Mouse (Mus musculus) hindbrain, embryonic 14.5 days (tissue): ENCODE measurements around the gene Man2b2. TPM values are rescaled to one million over a fixed set of nuclear protein-coding genes. Genes with fewer than 3 reads are reported as not detected.
A peak's percentile ranks its signal among the peaks of the same experiment; 100 is the strongest.

Source experiments
- ATAC-seq: fragments of 200-750 bp; cut with Nextera tagmentation; 2 replicates; pipeline ENCODE4 v1.8.0; 2017; ENCODE audit warnings: moderate number of reproducible peaks, mild to moderate bottlenecking, moderate TSS enrichment, moderate library complexity; ENCODE audit not compliant: low FRiP score
- DNase-seq: peaks from one replicate; pipeline ENCODE4 v3.0.0-alpha.2; 2015; ENCODE audit warnings: low spot score
- H3K27ac ChIP-seq: fragments of 300-500 bp; sonication (generic); 2 replicates; pipeline ENCODE4 v1.5.1; 2014; ENCODE audit warnings: mild to moderate bottlenecking, moderate library complexity
- H3K27me3 ChIP-seq: fragments of 300-500 bp; sonication (generic); 2 replicates; pipeline ENCODE4 v1.6.1; 2014; ENCODE audit warnings: mild to moderate bottlenecking, low read length, mixed read lengths; ENCODE audit not compliant: control insufficient read depth, insufficient read depth
- H3K36me3 ChIP-seq: fragments of 300-500 bp; sonication (generic); replicated peaks from 2 replicates; pipeline ENCODE4 v1.6.1; 2014; ENCODE audit not compliant: control insufficient read depth, insufficient read depth
- H3K4me1 ChIP-seq: fragments of 300-500 bp; sonication (generic); replicated peaks from 2 replicates; pipeline ENCODE4 v1.6.1; 2014; ENCODE audit warnings: antibody characterized with exemption, low read length, mixed read lengths; ENCODE audit not compliant: control insufficient read depth, insufficient read depth
- H3K4me2 ChIP-seq: fragments of 300-500 bp; sonication (generic); replicated peaks from 2 replicates; pipeline ENCODE4 v1.6.1; 2014; ENCODE audit warnings: mild to moderate bottlenecking, moderate library complexity
- H3K4me3 ChIP-seq: fragments of 300-500 bp; sonication (generic); replicated peaks from 2 replicates; pipeline ENCODE4 v1.5.1; 2014; ENCODE audit warnings: mild to moderate bottlenecking, low read length
- H3K9ac ChIP-seq: fragments of 300-500 bp; sonication (generic); 2 replicates; pipeline ENCODE4 v1.6.1; 2014
- H3K9me3 ChIP-seq: fragments of 300-500 bp; sonication (generic); 2 replicates; pipeline ENCODE4 v1.6.1; 2016; ENCODE audit warnings: low read length; ENCODE audit not compliant: control insufficient read depth
- WGBS: fragments of 180-500 bp; shearing (Covaris S2); extraction: QIAGEN DNeasy Blood & Tissue Kit; methylation state at CpG from one replicate; pipeline ENCODE4 v1.1.7; 2014; 5-methylcytosine and 5-hydroxymethylcytosine counted together
- polyA plus RNA-seq: library from polyadenylated mRNA; unstranded; fragments of >200 nt; fragmentation: Nextera tagmentation; extraction: Ambion mirVana; gene quantifications from 2 replicates; pipeline ENCODE4 v1.2.1, GENCODE M21; 2014

Gene Man2b2
- polyA plus RNA-seq, 1 experiment from 2014 or later: 13.9 TPM

DNA sequence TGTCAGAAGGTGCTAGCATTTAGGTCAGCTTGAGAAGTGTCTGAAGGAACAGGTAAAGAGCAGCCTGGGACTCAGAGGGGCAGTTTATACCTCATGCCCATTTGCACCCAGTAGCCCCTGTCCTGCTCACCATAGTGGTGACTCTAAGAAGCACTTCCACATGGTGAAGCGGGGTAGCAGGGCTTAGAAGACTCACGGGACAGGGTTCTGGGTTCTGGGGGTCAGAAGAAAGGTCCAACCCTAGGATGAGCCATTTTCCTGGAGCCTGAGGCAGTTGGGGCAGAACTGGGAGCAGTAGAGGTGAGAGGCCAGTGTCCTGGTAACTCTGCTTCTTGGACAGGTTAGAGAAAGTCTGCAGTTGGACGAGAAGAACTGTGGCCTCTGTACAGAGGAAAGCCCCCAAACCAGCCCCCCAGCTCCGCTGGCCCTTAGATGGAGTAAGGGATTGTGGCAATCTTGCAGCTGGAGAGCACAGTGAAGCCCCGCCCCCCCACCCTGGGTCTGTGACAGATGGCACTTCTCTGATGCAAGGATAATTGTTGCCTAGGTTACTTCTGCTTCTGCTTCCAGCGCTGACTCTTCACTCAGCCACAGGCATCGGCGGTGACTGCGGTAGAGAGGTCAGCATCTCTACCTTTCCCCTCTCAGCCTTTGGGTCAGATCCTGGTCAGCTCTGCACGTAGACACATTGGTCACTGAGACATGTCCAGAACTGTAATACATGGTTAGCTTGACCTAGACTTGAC is 63.3 kb downstream of the Man2b2 start:
- WGBS: 19% methylated on average over 10 of the region's 10 CpGs
- DNase-seq: peak; percentile 36

DNA sequence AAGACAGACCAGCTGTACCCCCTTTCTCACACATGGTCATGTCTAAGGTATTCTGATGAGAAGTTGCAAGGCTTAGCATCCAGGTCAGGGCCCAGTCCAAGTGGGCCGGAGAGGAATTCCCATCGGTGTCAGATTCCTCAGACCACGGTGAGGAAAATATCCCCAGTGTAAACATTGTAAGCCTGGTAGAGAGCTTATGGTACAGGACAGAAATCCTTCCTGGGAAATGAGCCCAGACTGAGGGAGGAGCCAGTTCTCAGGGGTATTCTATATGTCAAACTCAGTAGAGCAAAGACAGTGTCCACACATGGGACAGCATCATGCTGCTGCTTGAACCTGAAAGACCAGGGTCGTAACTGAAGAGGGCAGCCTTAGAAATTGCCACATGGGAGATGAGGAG is 70.6 kb downstream of the Man2b2 start:
- H3K9ac ChIP-seq: no peak overlapping the region
- H3K27ac ChIP-seq: no peak overlapping the region
- H3K36me3 ChIP-seq: no peaks in the 10 kb centered on the region
- 82% methylated on average over 4 of the region's 4 CpGs for WGBS
- ATAC-seq (no peak), DNase-seq (no peak)
- 0 out of 2 replicates have a peak, but pooled peaks cover 3% of the 10 kb centered on the region for H3K4me1 ChIP-seq
- no peaks in the 10 kb centered on the region; the same call in 1 of the 2 replicates for H3K27me3 ChIP-seq
- no peak overlapping the region for H3K4me3 ChIP-seq
- H3K9me3 ChIP-seq: no peaks in the 10 kb centered on the region
- H3K4me2 ChIP-seq: no peak overlapping the region

More for the DNA sequence above, 63.3 kb downstream of the Man2b2 start:
- Histone ChIP-seq H3K9ac (no peak overlapping the region), H3K4me3 (no peak overlapping the region), H3K4me2 (no peak overlapping the region; the same call in 1 of the 2 replicates), H3K4me1 (peaks cover 14% of the 10 kb centered on the region), H3K36me3 (no peaks in the 10 kb centered on the region), H3K27me3 (no peaks in the 10 kb centered on the region), H3K9me3 (no peaks in the 10 kb centered on the region), H3K27ac (peak overlapping the region; percentile 55)
- peak; percentile 76; the same call in 1 of the 2 replicates for ATAC-seq

DNA sequence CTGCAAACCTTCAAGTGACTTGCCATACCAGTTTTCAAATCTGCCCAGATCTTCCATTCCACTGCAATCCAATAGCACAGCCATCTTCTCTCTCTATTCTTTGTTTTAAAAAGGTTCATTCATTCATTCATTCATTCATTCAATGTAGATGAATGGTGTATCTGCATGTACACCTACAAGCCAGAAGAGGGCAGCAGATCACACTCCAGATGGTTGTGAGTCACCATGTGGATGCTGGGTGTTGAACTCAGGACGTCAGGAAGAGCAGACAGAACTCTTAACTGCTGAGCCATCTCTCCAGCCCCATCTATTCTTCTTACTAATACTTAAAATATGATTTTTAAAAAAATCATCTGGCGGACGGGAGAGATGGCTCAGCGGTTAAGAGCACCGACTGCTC is 73.4 kb downstream of the Man2b2 start:
- H3K27me3 ChIP-seq: peaks cover 3% of the 10 kb centered on the region; the same call in 1 of the 2 replicates
- no peaks in the 10 kb centered on the region for H3K9me3 ChIP-seq
- ATAC-seq (no peak), DNase-seq (no peak)
- H3K36me3 ChIP-seq: no peaks in the 10 kb centered on the region
- WGBS: 66% methylated on average over 5 of the region's 5 CpGs
- H3K4me1 ChIP-seq: no peaks in the 10 kb centered on the region
- H3K4me2 ChIP-seq: no peak overlapping the region
- no peak overlapping the region for H3K9ac ChIP-seq
- H3K27ac ChIP-seq: no peak overlapping the region
- H3K4me3 ChIP-seq: no peak overlapping the region

Other genes starting within 250 kb of the Man2b2 start
- 74.2 and 76.6 TPM in 2 replicates for gene Tbc1d14, start 237.4 kb downstream of the Man2b2 start, polyA plus RNA-seq
- gene D5Ertd579e, start 134.6 kb downstream of the Man2b2 start, polyA plus RNA-seq: 45.3 and 47.0 TPM in 2 replicates
- gene Bloc1s4, start 82.0 kb downstream of the Man2b2 start, polyA plus RNA-seq: 26.0 and 26.1 TPM in 2 replicates
- gene Mrfap1, start 33.9 kb downstream of the Man2b2 start, polyA plus RNA-seq: 360 and 387 TPM in 2 replicates
- 63.6 and 78.4 TPM in 2 replicates for gene Ppp2r2c, start 37.9 kb upstream of the Man2b2 start, polyA plus RNA-seq
- gene Wfs1, start 158.6 kb upstream of the Man2b2 start, polyA plus RNA-seq: 6.8 and 8.4 TPM in 2 replicates